Mouse (Mus musculus): ENCODE measurements at regions not wholly inside any gene's neighbourhood (a gene's known extent, or its start where the extent isn't known, plus 50 kb on each side); places are given as distances from the start of the nearest gene placed in this dataset.

DNA sequence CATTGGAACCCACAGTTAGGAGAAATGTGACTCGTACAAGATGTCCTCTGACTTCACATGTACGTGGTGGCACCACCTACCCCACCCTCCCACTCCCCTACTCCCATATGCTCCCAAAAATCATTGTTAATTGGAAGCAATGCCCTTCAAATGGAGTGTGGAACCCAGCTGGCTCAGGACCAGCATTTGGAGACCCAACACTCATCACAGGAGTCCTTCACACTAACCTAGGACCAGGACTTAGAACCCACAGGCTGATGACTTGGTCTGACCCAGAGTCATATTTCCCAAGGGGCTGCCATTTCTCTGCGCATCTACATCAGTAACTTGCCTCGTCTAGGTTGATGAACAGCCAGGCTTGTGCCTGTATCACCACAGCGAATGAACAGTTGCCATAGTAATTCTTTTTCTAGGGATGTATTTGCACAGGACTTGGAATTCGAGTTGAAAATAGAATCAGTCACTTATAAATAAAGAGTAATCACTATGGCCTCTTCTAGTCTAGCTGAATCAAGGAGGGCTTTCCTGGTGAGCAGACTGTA, 84.3 kb upstream of the Tmem108 start:
- TF ChIP-seq CTCF (IDR thresholded peaks at IDR 0.05) = no peak
- H3K4me3 ChIP-seq = no peak overlapping the region
- intact Hi-C loops (cut with DNase I) = no loop called here

DNA sequence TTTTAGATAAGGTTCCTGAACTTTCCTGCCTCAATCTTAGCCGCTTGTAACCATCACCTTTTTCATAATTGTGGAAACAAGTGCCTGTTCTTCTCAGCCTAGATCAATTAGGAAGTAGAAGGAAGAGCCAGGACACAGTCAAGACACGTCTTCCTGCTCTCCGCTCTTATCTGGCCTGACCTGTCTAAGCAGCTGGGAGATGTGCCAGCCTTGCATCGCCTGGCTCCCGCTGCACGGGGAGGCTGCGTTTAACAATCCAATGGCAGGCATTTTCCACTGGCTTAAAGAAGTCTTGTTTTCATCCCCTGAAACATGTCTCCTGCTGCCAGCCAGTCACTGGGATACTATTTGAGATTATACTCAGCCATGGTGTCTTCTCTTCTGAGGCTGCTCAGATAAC, 86.3 kb upstream of the Tmem108 start:
- Histone ChIP-seq H3K4me3 (no peak overlapping the region), H3K27ac (no peak overlapping the region), H3K79me2 (replicated peaks; ENCODE audit: control insufficient read depth, insufficient read depth, low read length) (no peaks in the 10 kb centered on the region), H3K36me3 (ENCODE audit: control insufficient read depth, insufficient read depth, low read length) (no peaks in the 10 kb centered on the region), H3K9ac (ENCODE audit: low read depth, low read length) (no peak overlapping the region), H3K4me1 (ENCODE audit: control insufficient read depth, insufficient read depth, low read length) (no peaks in the 10 kb centered on the region), H3K27me3 (ENCODE audit: control insufficient read depth, insufficient read depth, low read length) (no peaks in the 10 kb centered on the region)
- WGBS = 10% methylated on average over 7 of the region's 7 CpGs
- no peak for TF ChIP-seq CTCF (IDR thresholded peaks at IDR 0.05)
- no peak for TF ChIP-seq EP300 (IDR thresholded peaks at IDR 0.05; ENCODE audit: insufficient read depth, low read depth, low read length)
- no peak for TF ChIP-seq POLR2A (IDR thresholded peaks at IDR 0.05; ENCODE audit: insufficient read depth, low read depth, low read length)
- peak in 1 of 2 experiments; percentile 13 for DNase-seq
- intact Hi-C loops (cut with DNase I) = no loop called here

More for the DNA sequence above, 84.3 kb upstream of the Tmem108 start:
- no peaks in the 10 kb centered on the region for H3K36me3 ChIP-seq (ENCODE audit: control insufficient read depth, insufficient read depth, low read length)
- H3K4me1 ChIP-seq (ENCODE audit: control insufficient read depth, insufficient read depth, low read length) = no peaks in the 10 kb centered on the region
- no peak overlapping the region for H3K9ac ChIP-seq (ENCODE audit: low read depth, low read length)
- no peaks in the 10 kb centered on the region for H3K27me3 ChIP-seq (ENCODE audit: control insufficient read depth, insufficient read depth, low read length)
- H3K79me2 ChIP-seq (replicated peaks; ENCODE audit: control insufficient read depth, insufficient read depth, low read length) = no peaks in the 10 kb centered on the region
- 76% methylated on average over 6 of the region's 6 CpGs for WGBS
- H3K27ac ChIP-seq = no peak overlapping the region
- no peak for DNase-seq

DNA sequence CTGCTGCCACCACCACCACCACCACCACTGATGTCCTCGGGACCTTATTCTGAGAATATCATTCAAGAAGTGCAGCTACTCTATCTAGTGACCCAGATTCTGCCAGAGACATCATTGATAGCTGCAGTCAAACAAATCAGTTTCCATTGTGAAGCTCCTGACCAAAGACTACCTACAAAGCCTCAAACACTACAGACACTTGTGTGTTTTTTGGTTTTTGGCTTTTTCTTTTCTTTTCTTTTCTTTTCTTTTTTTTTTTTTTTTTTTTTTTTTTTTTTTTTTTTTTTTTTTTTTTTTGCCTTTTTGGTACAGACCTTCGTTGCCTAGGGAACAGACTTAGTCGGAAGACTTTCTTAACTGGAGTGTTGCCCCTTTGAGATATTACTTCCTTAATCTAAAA, 87.4 kb upstream of the Tmem108 start:
- H3K27me3 ChIP-seq (ENCODE audit: control insufficient read depth, insufficient read depth, low read length) = no peaks in the 10 kb centered on the region
- WGBS = 67% methylated on average over 3 of the region's 3 CpGs
- intact Hi-C loops (cut with DNase I) = no loop called here

DNA sequence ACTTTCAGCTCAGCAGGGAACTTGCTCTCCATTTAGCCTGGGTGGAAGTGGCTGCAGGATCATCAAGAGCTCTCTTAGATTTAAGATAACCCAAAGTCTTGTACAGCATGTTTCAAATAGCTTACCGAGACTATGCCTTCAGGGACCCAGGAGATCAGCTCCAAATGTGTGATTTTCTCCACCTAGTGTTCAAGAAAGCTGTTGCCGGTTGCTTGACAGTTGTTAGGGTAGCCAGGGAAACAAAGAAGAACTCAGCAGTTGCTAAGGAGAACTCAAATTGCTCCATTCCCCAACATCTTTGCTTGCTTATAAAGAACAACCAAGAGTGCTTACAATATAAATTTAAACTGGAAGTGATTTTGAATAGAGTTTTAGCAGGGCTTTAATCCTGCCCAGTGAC, 91.1 kb upstream of the Tmem108 start:
- 72% methylated on average over 2 of the region's 2 CpGs for WGBS
- H3K4me1 ChIP-seq (ENCODE audit: control insufficient read depth, insufficient read depth, low read length) = no peaks in the 10 kb centered on the region
- H3K9ac ChIP-seq (ENCODE audit: low read depth, low read length) = no peak overlapping the region
- H3K36me3 ChIP-seq (ENCODE audit: control insufficient read depth, insufficient read depth, low read length) = no peaks in the 10 kb centered on the region
- no peaks in the 10 kb centered on the region for H3K27me3 ChIP-seq (ENCODE audit: control insufficient read depth, insufficient read depth, low read length)
- no peak for DNase-seq
- H3K27ac ChIP-seq = no peak overlapping the region
- no peak overlapping the region for H3K4me3 ChIP-seq
- H3K79me2 ChIP-seq (replicated peaks; ENCODE audit: control insufficient read depth, insufficient read depth, low read length) = no peaks in the 10 kb centered on the region
- TF ChIP-seq POLR2A (IDR thresholded peaks at IDR 0.05; ENCODE audit: insufficient read depth, low read depth, low read length) (no peak), CTCF (IDR thresholded peaks at IDR 0.05) (no peak), EP300 (IDR thresholded peaks at IDR 0.05; ENCODE audit: insufficient read depth, low read depth, low read length) (no peak)
- intact Hi-C loops (cut with DNase I) = no loop called here

More for the DNA sequence above, 87.4 kb upstream of the Tmem108 start:
- Histone ChIP-seq H3K27ac (no peak overlapping the region), H3K4me3 (no peak overlapping the region), H3K79me2 (replicated peaks; ENCODE audit: control insufficient read depth, insufficient read depth, low read length) (no peaks in the 10 kb centered on the region), H3K4me1 (ENCODE audit: control insufficient read depth, insufficient read depth, low read length) (no peaks in the 10 kb centered on the region), H3K36me3 (ENCODE audit: control insufficient read depth, insufficient read depth, low read length) (no peaks in the 10 kb centered on the region), H3K9ac (ENCODE audit: low read depth, low read length) (no peak overlapping the region)
- no peak for DNase-seq
- TF ChIP-seq EP300 (IDR thresholded peaks at IDR 0.05; ENCODE audit: insufficient read depth, low read depth, low read length) (no peak), CTCF (IDR thresholded peaks at IDR 0.05) (no peak), POLR2A (IDR thresholded peaks at IDR 0.05; ENCODE audit: insufficient read depth, low read depth, low read length) (no peak)

DNA sequence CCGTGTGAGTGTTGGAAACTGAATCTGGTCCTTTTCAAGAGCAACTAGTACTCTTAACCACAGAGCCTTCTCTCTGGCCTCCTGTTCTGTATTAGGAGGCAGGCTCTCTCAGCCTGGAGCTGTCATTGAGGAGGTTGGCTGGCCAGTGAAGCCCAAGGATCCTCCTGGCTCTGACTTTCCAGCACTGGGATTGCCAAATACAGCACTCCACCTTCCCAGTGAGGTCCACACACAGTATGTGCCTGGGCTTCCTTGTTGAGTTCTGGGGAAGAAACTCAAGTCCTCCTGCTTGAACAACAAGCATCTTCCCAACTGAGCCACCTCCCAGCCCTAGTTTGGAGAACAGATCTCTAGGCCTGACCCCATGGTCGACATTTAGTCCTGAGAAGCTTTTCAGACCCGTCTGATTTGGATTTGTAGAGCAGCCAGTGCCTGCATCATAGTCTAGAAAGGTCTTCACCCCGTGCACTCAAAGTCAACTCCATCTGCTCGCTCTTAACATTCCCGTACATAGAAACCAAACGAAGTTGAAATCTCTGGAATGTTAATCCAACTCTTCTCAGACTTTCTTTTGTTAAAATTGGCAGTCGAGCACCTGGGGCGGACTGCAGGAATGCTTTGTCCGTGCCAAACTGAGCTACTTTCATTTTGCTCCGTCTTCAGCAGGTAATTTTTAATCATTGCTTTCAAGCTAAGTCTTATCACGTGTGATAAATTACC, 99.2 kb upstream of the Tmem108 start:
- Histone ChIP-seq H3K4me1 (ENCODE audit: control insufficient read depth, insufficient read depth, low read length) (no peaks in the 10 kb centered on the region; the same call in 1 of the 2 replicates), H3K4me3 (no peak overlapping the region), H3K9ac (ENCODE audit: low read depth, low read length) (no peak overlapping the region), H3K79me2 (replicated peaks; ENCODE audit: control insufficient read depth, insufficient read depth, low read length) (no peaks in the 10 kb centered on the region), H3K27me3 (ENCODE audit: control insufficient read depth, insufficient read depth, low read length) (no peaks in the 10 kb centered on the region), H3K36me3 (ENCODE audit: control insufficient read depth, insufficient read depth, low read length) (no peaks in the 10 kb centered on the region), H3K27ac (no peak overlapping the region)
- TF ChIP-seq CTCF (IDR thresholded peaks at IDR 0.05) (no peak), EP300 (IDR thresholded peaks at IDR 0.05; ENCODE audit: insufficient read depth, low read depth, low read length) (no peak), POLR2A (IDR thresholded peaks at IDR 0.05; ENCODE audit: insufficient read depth, low read depth, low read length) (no peak)
- WGBS = 44% methylated on average over 12 of the region's 12 CpGs
- intact Hi-C loops (cut with DNase I) = no loop called here
- no peak for DNase-seq

DNA sequence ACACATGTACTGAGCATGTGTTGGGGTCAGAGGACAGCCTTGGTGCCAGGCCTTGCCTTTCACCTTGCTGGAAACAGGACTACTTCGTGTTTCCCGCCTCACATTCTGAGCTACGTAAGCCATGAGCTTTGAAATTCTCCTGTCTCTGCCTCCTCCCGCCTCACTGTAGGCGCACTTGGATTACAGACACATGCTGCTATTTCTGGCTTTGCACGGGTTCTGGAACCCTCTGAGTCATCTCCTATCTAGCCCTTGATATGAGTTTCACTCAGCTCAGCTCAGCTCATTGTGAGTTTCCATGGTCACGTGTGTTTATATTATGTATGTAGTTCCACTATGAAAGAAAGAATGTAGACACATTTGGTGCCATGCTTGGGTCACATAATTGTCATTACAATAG, 100.9 kb upstream of the Tmem108 start:
- Histone ChIP-seq H3K4me3 (no peak overlapping the region), H3K36me3 (ENCODE audit: control insufficient read depth, insufficient read depth, low read length) (no peaks in the 10 kb centered on the region), H3K27me3 (ENCODE audit: control insufficient read depth, insufficient read depth, low read length) (no peaks in the 10 kb centered on the region), H3K4me1 (ENCODE audit: control insufficient read depth, insufficient read depth, low read length) (no peaks in the 10 kb centered on the region; the same call in 1 of the 2 replicates), H3K79me2 (replicated peaks; ENCODE audit: control insufficient read depth, insufficient read depth, low read length) (no peaks in the 10 kb centered on the region), H3K9ac (ENCODE audit: low read depth, low read length) (no peak overlapping the region), H3K27ac (no peak overlapping the region)
- 60% methylated on average over 7 of the region's 7 CpGs for WGBS
- TF ChIP-seq EP300 (IDR thresholded peaks at IDR 0.05; ENCODE audit: insufficient read depth, low read depth, low read length) (no peak), CTCF (IDR thresholded peaks at IDR 0.05) (no peak), POLR2A (IDR thresholded peaks at IDR 0.05; ENCODE audit: insufficient read depth, low read depth, low read length) (no peak)
- DNase-seq = no peak
- intact Hi-C loops (cut with DNase I) = no loop called here

All from heart, adult 2 months (tissue).